Mouse (Mus musculus): Measurements from ENCODE around the gene Ttll11. TPM values are rescaled to one million over a fixed set of nuclear protein-coding genes. Genes with fewer than 3 reads are reported as not detected.

Gene Ttll11
- total RNA-seq, 2 experiments from 2014 or later, result 22.5 to 23.7 TPM

GRCm38 (mm10) chr2:35702001-35702400 lies 277.7 kb downstream of the Ttll11 start:
- no peak for DNase-seq (ENCODE audit: low spot score in 2 of 2)

Other genes starting within 250 kb of the Ttll11 start
- gene Ndufa8, start 69.5 kb upstream of the Ttll11 start, total RNA-seq (2021), result 100 to 1,000 TPM; 186 to 192 TPM
- gene Morn5, start 69.5 kb upstream of the Ttll11 start, total RNA-seq (2021), result 1 to 10 TPM; 2.7 to 2.9 TPM
- gene Lhx6, start 125.5 kb upstream of the Ttll11 start, total RNA-seq (2021), result 10 to 100 TPM; 17.5 to 19.7 TPM
- 10 to 100 TPM; 16.2 to 19.1 TPM for gene Mrrf, start 156.5 kb upstream of the Ttll11 start, total RNA-seq (2021)
- gene Rbm18, start 156.9 kb upstream of the Ttll11 start, total RNA-seq (2021), result 10 to 100 TPM; 49.5 to 50.8 TPM